Mouse (Mus musculus): ENCODE measurements around the gene Myh7b. TPM values are rescaled to one million over a fixed set of nuclear protein-coding genes. Genes with fewer than 3 reads are reported as not detected.

Myh7b gene
- polyA plus RNA-seq, 1 experiment from 2014 or later: 0.61 TPM

DNA sequence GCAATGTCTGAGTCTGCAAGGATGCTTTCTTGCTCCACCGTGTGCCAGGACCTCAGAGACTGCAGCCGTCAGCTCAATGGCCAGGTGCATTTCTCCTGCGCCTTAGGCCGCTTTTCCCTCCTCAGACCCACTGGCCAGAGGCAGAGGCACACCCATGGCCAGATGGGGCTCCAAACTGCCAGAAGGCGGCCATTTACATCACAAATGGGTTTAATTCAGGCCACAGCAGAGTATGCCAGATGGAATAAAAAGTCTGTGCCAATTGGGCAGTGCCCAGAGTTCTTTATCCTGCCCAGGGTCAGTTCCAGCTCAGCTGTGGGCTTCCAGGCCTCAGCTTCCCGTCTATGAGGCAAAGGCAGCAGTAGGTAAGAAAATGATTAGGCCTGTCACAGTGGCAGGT is 29.6 kb downstream of the Myh7b start:
- no peaks in the 10 kb centered on the region for H3K9me3 ChIP-seq (replicated peaks)
- peak; percentile 44; the same call in 1 of the 2 replicates for ATAC-seq (ENCODE audit: low FRiP score)
- H3K4me2 ChIP-seq (replicated peaks): no peak overlapping the region
- H3K9ac ChIP-seq: no peak overlapping the region
- H3K27ac ChIP-seq: peak overlapping the region; percentile 66
- H3K4me3 ChIP-seq: no peak overlapping the region
- peaks cover 93% of the 10 kb centered on the region for H3K36me3 ChIP-seq
- H3K4me1 ChIP-seq: no peaks in the 10 kb centered on the region; the same call in 1 of the 2 replicates
- no peaks in the 10 kb centered on the region for H3K27me3 ChIP-seq
- WGBS: 83% methylated on average over 6 of the region's 6 CpGs

DNA sequence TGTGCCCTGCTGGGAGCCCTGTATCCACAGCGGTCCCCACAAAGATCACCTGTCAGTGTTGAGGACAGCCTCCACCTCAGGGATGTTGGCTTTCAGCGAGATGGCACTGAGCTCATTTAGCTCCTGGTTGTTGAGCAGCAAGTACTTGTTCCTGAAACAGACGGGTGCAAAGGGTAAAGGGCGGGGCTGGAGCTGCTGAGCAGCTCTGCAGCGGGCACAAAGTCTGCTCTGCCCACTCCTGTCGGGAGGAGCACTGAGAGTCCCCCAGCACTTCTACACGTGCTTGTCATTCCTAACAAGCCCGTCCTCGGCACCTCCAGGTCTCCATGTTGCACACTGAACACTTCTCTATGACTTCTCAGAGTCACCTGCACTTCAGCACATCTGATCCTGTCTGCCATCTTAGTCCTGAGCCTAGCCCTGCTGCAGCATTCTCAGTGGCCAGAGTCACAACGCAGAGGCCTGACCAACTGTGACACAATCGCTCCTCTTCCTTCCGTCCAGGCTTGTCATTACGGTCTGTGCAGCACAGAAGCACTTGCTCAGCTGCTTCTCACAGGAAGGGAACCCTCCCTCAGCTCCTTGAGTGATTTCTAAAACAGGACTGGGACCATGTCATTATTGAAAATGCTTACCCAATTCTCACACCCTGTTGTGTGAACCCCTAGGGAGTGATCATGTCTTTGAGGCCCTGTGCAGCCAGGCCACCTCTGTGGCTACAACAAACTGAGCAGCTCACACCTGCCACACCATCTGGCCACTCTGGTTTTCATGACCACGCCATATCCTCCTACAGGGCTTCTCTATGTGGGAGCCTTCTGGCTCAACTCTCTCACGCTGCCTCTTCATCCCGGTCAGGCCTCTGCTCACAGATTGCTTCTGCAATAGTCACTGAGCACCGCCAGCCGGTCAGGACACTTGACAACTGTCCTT is 30.8 kb downstream of the Myh7b start:
- Histone ChIP-seq H3K27me3 (no peaks in the 10 kb centered on the region), H3K9ac (no peak overlapping the region), H3K4me3 (no peak overlapping the region), H3K27ac (peak overlapping the region; percentile 66; the same call in 1 of the 2 replicates), H3K36me3 (peaks cover 87% of the 10 kb centered on the region), H3K4me2 (replicated peaks) (no peak overlapping the region), H3K9me3 (replicated peaks) (no peaks in the 10 kb centered on the region), H3K4me1 (no peaks in the 10 kb centered on the region; the same call in 1 of the 2 replicates)
- WGBS: 77% methylated on average over 18 of the region's 18 CpGs
- peak; percentile 61 for ATAC-seq (ENCODE audit: low FRiP score)

DNA sequence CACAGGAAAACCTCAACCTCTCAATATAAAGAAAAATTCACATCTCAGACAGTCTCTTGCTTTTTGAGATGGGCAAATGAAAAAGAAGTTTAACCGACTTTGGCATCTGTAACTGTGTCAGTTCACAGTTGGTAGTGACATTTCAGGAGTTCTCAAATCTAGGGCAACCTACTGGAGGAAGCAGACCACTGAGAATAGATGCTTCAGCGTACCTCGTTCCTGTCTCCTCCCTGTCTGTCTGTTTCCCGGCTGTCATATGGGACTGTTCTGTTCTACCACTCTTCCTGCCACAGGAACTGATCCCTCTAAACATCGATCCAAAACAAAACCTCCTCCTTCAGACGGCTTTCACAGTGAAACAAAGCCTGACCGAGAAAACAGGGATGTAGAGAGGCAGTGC is 34.7 kb downstream of the Myh7b start:
- H3K36me3 ChIP-seq: peaks cover 84% of the 10 kb centered on the region
- no peak overlapping the region for H3K4me2 ChIP-seq (replicated peaks)
- 91% methylated on average over 7 of the region's 7 CpGs for WGBS
- no peak overlapping the region for H3K27ac ChIP-seq
- H3K27me3 ChIP-seq: no peaks in the 10 kb centered on the region
- H3K4me1 ChIP-seq: no peaks in the 10 kb centered on the region; the same call in 1 of the 2 replicates
- no peak for ATAC-seq (ENCODE audit: low FRiP score)
- no peak overlapping the region for H3K9ac ChIP-seq
- H3K4me3 ChIP-seq: no peak overlapping the region
- H3K9me3 ChIP-seq (replicated peaks): no peaks in the 10 kb centered on the region

DNA sequence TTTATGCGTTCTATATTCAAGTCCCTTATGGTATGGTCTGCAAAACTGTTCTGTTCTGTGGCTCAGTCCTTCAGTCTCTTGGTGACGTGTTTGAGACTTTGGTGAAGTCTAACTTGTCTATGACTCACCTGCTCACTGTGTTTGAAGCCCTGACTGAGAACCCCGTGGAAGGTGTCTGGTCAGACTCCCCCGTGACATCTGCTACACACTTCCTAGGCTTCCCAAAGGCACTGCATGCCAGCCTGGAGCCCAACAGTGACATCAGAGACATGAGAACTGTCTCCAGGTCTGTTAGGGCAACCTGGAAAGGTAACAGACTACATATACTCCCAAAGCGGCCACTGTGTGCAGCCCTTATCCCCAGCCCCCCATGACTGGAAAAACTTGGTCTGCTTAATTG is 41.6 kb downstream of the Myh7b start:
- Histone ChIP-seq H3K9ac (no peak overlapping the region), H3K27me3 (no peaks in the 10 kb centered on the region), H3K4me3 (no peak overlapping the region), H3K9me3 (replicated peaks) (no peaks in the 10 kb centered on the region), H3K36me3 (peaks cover 89% of the 10 kb centered on the region), H3K4me1 (no peaks in the 10 kb centered on the region), H3K27ac (no peak overlapping the region), H3K4me2 (replicated peaks) (no peak overlapping the region)
- WGBS: 96% methylated on average over 5 of the region's 5 CpGs
- no peak for ATAC-seq (ENCODE audit: low FRiP score)

DNA sequence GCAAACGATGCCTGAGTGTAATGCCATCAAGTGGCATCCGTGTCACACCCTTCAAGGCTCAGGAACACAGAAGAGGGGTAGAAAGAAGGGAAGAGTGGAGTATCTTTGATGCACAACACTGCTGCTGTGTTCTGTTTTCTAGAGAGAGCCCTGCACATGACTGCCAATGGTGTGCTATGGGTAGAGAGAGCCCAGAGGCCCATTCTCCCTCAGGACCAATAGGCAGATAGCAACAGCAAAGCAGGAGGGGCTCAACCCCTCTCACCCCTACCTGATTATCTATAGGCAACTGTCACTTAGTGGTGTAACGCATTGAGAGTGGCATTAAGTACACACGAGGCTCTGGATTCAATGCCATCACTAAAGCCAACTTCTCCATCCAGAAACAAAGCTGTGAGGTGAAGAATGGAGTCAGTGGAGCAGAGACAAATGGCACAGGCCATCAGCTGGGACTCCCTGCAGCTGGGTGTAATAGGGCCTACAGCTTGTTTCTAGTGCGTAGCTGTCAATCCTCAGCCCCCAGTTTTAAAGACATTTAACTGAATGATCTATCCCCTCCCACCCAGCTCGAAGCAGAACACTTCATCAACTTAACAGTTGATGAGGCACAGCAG is 44.9 kb downstream of the Myh7b start:
- no peaks in the 10 kb centered on the region for H3K9me3 ChIP-seq (replicated peaks)
- no peak overlapping the region for H3K4me2 ChIP-seq (replicated peaks)
- H3K36me3 ChIP-seq: peaks cover 82% of the 10 kb centered on the region
- no peaks in the 10 kb centered on the region for H3K27me3 ChIP-seq
- ATAC-seq (ENCODE audit: low FRiP score): no peak
- H3K4me1 ChIP-seq: no peaks in the 10 kb centered on the region
- WGBS: 44% methylated on average over 6 of the region's 6 CpGs
- H3K9ac ChIP-seq: no peak overlapping the region
- no peak overlapping the region for H3K27ac ChIP-seq
- H3K4me3 ChIP-seq: no peak overlapping the region

DNA sequence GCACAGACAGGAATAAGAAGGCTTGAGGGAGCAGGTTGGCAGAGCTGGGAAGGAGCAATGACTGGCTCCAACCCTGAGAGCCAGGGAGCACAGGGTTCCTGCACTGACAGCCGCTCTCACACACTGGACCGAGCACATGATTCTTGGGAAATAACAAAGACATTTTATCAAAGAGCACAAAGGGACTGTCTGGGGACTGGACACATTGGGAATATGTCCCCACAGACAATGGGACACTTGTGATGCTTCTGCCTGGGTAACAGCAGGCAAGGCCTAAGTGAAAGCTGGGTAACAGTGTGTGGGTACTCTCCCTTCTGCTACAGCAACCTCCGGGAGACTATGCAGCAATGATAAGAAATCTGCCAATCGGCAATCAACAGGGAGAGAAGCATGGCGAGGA is 51.4 kb downstream of the Myh7b start:
- no peak overlapping the region for H3K9ac ChIP-seq
- peaks cover 82% of the 10 kb centered on the region for H3K36me3 ChIP-seq
- H3K9me3 ChIP-seq (replicated peaks): no peaks in the 10 kb centered on the region
- H3K4me3 ChIP-seq: no peak overlapping the region
- H3K27me3 ChIP-seq: no peaks in the 10 kb centered on the region
- ATAC-seq (ENCODE audit: low FRiP score): no peak
- 88% methylated on average over 5 of the region's 5 CpGs for WGBS
- H3K27ac ChIP-seq: no peak overlapping the region
- H3K4me2 ChIP-seq (replicated peaks): no peak overlapping the region
- no peaks in the 10 kb centered on the region for H3K4me1 ChIP-seq

DNA sequence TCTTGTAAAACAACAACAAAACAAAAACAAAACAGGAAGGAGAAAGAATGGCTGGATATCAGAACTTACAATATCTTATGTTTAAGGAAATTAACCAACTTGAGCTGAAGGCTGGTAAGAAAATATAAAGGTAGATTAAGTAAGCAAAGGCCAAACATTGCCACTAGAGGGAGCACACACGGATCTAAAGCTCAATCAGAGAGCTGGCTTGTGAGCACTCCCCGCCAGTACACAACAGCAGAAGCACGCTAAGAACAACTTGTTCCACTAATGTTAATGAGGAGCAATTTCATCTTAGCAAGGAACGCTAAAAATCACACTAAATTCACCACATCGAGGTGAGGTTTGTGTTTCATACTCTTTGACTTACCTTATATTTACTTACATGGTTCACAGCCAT is 52.1 kb downstream of the Myh7b start:
- no peak overlapping the region for H3K4me3 ChIP-seq
- no peak for ATAC-seq (ENCODE audit: low FRiP score)
- no peak overlapping the region for H3K27ac ChIP-seq
- no peak overlapping the region for H3K9ac ChIP-seq
- peaks cover 83% of the 10 kb centered on the region for H3K36me3 ChIP-seq
- H3K4me2 ChIP-seq (replicated peaks): no peak overlapping the region
- H3K27me3 ChIP-seq: no peaks in the 10 kb centered on the region
- H3K9me3 ChIP-seq (replicated peaks): no peaks in the 10 kb centered on the region
- H3K4me1 ChIP-seq: no peaks in the 10 kb centered on the region
- WGBS: 23% methylated on average over 5 of the region's 5 CpGs

DNA sequence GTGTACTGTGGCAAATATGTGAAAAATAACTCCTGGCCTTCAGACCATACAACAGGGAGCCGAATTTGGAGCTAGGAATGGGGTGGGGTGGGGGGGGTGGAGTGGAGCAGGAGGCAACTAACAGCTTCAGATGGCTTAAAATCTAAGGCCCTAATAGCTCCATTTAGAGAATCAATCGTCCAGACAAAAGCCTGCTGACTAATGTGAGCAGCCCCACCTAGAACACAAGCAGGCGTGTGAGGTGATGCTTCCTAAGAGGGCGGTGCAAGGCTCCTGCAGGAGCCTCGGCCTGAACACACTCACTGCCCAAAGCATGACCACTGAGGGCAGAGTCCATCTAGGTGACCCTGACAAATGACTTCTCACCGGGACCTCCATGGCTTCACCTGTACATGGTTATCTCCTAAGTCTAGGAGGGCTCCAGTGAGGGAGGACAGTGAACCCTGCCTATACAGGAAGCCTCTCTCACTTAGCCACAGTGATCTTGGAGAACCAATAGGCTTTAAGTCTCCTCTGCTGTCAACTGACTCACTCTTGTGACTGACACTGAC is 53.0 kb downstream of the Myh7b start:
- Histone ChIP-seq H3K27me3 (no peaks in the 10 kb centered on the region), H3K27ac (no peak overlapping the region), H3K4me2 (replicated peaks) (no peak overlapping the region), H3K36me3 (peaks cover 84% of the 10 kb centered on the region), H3K4me3 (no peak overlapping the region), H3K9me3 (replicated peaks) (no peaks in the 10 kb centered on the region), H3K4me1 (no peaks in the 10 kb centered on the region), H3K9ac (no peak overlapping the region)
- WGBS: 88% methylated on average over 6 of the region's 6 CpGs
- no peak for ATAC-seq (ENCODE audit: low FRiP score)

DNA sequence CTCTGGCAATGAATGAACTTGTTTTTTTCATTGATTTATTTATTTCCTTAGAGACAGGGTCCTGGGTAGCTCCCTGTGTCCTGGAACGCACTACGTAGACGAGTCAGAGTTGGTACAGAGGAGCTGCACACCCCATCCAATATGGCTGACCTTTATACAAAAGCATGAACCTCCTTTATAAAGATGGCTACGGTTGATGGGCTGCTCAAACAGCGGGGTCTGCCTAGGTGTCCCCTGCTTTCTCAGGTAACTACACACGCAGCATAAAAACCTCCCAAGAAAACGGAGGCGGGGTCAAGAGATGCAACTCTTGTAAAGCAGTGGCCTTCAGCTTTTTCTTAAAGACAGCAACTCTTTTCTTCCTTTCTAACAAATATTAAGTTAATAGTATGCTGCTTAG is 56.9 kb downstream of the Myh7b start:
- Histone ChIP-seq H3K27me3 (no peaks in the 10 kb centered on the region), H3K27ac (no peak overlapping the region), H3K9ac (no peak overlapping the region), H3K4me3 (no peak overlapping the region), H3K4me2 (replicated peaks) (no peak overlapping the region), H3K36me3 (peaks cover 76% of the 10 kb centered on the region), H3K9me3 (replicated peaks) (no peaks in the 10 kb centered on the region), H3K4me1 (no peaks in the 10 kb centered on the region)
- ATAC-seq (ENCODE audit: low FRiP score): no peak
- WGBS: 97% methylated on average over 8 of the region's 8 CpGs

DNA sequence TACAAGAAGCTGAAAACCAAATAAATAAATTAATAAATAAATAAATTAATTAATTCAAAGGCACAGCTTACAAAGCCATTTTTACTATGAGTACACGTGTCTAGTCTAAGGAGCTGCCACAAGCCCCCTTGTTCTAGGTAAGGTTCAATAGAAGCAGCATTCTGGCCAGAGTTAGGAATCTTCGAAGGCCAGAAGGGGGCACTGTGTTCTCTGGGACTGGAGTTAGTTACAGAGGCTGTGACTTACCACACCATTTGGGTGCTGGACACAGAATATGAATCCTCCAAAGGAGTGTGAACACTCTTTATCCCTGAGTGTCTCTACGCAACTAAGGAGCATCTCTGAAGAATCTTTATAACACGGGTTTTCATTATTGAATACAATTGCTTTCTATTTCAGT is 57.4 kb downstream of the Myh7b start:
- H3K9ac ChIP-seq: no peak overlapping the region
- no peak overlapping the region for H3K4me2 ChIP-seq (replicated peaks)
- peaks cover 72% of the 10 kb centered on the region for H3K36me3 ChIP-seq
- WGBS: 82% methylated on average over 4 of the region's 4 CpGs
- H3K4me3 ChIP-seq: no peak overlapping the region
- no peaks in the 10 kb centered on the region for H3K4me1 ChIP-seq
- ATAC-seq (ENCODE audit: low FRiP score): no peak
- no peaks in the 10 kb centered on the region for H3K27me3 ChIP-seq
- no peaks in the 10 kb centered on the region for H3K9me3 ChIP-seq (replicated peaks)
- H3K27ac ChIP-seq: no peak overlapping the region

DNA sequence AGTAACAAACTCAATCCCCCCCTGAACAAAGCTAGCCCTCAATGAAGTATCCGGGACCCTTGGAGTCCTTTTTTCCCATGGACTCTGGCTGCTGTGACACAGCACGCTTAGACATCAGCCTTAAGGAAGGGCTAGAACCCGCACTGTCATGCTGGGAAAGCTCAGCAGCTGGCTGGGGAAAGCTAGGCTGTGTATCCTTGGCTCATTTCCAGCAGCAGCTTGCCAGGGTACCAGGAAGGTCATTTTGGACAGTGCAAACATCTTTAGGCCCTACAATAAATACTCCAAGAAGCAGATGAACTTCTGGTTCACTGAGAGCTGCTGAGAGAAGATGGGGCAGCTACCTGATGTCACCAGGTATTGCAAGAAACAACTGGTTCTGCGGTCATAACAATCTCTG is 60.2 kb downstream of the Myh7b start:
- Histone ChIP-seq H3K4me2 (replicated peaks) (no peak overlapping the region), H3K9me3 (replicated peaks) (no peaks in the 10 kb centered on the region), H3K27ac (no peak overlapping the region), H3K4me3 (no peak overlapping the region), H3K4me1 (no peaks in the 10 kb centered on the region), H3K27me3 (no peaks in the 10 kb centered on the region), H3K36me3 (peaks cover 45% of the 10 kb centered on the region), H3K9ac (no peak overlapping the region)
- no peak for ATAC-seq (ENCODE audit: low FRiP score)
- 89% methylated on average over 4 of the region's 4 CpGs for WGBS

DNA sequence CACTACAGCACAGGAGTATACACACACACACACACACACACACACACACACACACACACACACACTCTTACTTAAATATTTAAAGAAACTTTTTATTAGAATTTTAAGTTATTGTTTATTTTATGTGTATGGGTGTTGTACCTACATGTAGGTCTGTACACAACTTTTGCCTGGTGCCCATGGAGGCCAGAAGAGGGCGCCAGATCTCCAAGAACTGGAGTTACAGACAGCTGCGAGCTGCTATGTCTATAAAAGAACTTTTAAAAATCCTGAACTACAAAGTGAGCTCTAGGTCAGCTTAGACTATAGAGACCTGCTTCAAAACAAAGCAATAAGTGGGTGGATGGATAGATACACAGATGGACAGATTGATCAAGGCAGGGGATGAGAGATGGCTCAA is 62.5 kb downstream of the Myh7b start:
- Histone ChIP-seq H3K27ac (no peak overlapping the region), H3K9ac (no peak overlapping the region), H3K9me3 (replicated peaks) (no peaks in the 10 kb centered on the region), H3K4me1 (no peaks in the 10 kb centered on the region), H3K27me3 (no peaks in the 10 kb centered on the region), H3K4me2 (replicated peaks) (no peak overlapping the region), H3K4me3 (no peak overlapping the region), H3K36me3 (peaks cover 28% of the 10 kb centered on the region)
- WGBS: 30% methylated on average over 2 of the region's 2 CpGs
- no peak for ATAC-seq (ENCODE audit: low FRiP score)
